Mouse (Mus musculus) ES-CJ7 (cell line): ENCODE measurements at regions not wholly inside any gene's neighbourhood (a gene's known extent, or its start where the extent isn't known, plus 50 kb on each side); places are given as distances from the start of the nearest gene placed in this dataset.

Experiments
- DNase-seq: peaks from one replicate; pipeline ENCODE4 v3.0.0; 2011; ENCODE audit warnings: low read depth, low spot score

DNA sequence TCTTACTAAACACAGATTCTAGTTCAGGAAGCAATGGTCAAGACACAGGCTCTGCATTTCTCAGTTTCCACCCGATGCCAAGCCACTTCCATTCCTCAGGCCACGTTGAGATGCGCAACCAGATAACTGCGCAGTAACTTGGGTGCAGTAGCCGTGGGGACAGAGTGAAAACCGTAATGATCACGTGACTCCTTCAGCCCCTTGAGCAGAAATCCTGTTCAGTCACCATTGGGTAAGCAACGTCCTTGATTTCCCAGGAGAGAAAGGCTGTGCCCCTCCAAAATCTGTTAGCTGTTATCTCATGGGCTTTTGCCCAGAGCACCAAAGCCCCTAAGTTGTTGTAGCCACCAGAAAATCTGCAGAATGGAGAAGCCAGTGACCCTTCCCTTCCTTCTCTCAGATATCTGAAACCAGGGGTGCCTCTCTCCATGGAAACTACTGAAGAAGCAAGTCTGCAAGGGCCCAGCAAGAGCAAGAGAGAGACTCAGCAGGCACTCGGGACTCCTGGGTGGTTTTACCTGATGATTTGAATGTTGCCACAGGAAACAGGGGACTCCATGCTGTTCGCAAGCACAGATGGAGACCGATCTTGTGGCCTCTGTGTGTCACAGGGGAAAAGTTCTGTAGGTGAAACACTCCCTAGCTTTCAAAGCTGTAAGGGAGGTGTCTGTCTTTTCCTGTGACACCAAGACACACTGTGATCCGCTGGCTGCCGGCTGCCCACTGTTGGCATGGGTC is 126.7 kb downstream of the Lmo4 start:
- DNase-seq: no peak

- DNase-seq: no peak
These were observed 135.0 kb downstream of the Lmo4 start for GRCm38 (mm10) chr3:144069979-144070540.

GRCm38 (mm10) chr3:144067016-144067415 is 138.0 kb downstream of the Lmo4 start:
- no peak for DNase-seq

- DNase-seq: no peak
These were observed 146.9 kb downstream of the Lmo4 start for GRCm38 (mm10) chr3:144058106-144058505.

DNA sequence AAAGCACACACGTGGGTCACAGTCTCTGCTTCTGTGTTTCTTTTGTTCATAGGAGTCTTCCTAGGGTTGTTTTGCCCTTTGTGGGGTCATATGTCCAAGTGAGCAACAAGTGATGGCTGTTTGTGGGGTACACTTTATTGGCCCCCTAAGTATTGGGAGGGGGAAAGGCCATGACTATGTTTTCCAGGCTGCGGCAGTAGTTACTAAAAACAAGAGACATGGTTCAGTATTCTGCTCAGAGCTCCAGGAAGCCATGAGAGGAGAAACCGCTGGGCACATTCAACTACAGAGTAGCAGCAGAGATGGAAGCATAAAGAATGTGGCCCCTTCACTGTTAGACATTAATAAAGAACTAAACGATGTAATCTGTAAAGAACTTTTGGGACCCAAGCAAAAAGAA is 154.7 kb downstream of the Lmo4 start:
- DNase-seq: no peak

- no peak for DNase-seq
These were observed 155.8 kb downstream of the Lmo4 start for GRCm38 (mm10) chr3:144049270-144049669.

GRCm38 (mm10) chr3:144044366-144044765 is 160.7 kb downstream of the Lmo4 start:
- DNase-seq: no peak

GRCm38 (mm10) chr3:144041788-144042187 is 163.2 kb downstream of the Lmo4 start:
- DNase-seq: no peak

DNA sequence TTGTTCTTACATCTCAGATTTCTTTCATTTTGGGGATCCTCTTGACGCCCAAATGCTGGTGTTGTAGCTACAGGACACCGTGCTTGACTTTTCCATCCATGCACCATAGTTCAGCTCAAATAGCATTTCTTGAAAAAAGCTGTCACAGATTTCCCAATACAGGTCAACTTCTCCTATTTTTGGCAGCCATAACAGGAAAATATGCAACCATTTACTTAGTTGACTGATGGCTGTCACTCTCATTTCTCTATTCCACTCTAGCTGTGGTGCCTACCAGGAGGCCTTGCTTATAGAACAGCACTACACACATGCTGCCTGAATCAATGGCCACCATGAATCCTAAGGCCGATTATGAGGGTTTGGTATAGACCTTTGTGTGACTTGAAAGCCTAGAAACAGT is 165.5 kb downstream of the Lmo4 start:
- DNase-seq: no peak

DNA sequence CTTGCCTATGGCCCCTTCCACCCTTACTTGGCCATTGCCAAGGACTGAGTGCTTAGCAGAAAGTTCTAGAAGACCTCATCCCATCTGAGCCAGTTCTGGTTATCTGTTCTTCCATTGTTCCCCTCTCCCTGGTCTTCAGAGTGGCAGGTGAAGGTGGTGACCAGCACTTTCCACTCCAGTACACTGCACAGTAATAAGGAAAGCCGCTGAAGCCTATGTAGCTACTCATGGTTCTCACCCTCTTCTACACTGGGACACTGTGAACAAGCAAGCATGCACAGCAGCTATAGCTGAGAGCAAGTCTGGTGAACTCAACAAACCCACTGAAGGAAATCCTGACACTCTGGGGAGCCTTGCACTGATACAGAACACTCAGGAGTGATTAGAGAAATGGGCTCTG is 175.4 kb downstream of the Lmo4 start:
- no peak for DNase-seq

DNA sequence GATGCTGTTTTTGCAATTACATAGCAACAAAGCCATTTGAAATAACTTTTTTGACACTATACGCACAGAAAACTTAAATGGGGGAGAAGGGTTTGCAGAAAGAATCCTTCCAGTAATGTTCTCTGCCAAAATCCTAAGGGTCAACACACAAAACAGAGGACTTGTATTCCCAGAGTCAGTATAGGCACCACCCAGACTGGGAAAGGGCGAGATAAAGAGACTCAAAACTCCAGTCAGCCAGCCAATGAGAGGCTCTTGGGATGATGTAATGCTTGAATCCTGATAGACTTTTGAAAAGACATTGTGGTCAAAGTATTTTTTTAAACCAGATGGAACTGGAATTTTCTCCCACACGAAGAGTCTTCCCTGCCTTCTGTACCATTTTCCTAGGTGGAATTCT is 175.9 kb downstream of the Lmo4 start:
- no peak for DNase-seq

- DNase-seq: no peak
These were observed 177.7 kb downstream of the Lmo4 start for GRCm38 (mm10) chr3:144027134-144027980.

DNA sequence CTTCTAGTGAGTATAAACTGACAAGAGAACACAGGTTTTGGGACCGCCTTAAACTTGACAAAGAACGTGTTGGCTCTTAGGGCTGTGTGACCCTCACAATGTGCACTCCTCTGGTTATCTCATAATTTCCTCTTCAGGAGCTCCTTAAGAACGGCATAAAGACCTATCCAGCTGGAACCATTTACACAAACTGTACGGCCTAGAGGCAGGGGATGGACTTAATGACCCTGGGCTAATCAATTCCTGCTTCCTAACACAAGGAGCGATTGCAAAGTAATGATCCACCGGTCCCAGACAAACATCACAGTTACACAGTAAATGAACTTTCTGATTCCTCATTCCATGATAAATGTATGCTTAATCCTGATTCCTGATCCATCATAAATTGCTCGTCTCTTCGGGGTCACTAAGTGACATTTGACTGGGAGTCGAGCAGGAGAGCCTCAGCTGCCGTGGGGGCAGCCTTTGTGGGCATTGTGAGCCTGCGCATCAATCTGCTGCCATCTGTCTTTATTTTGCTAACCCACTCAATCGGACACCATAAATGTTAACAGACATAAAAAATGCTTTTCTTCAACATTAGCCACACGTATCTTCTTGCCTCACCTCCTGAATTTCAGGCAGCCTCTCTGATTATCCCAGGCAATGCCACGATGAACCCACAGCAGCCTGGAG is 179.4 kb downstream of the Lmo4 start:
- no peak for DNase-seq

- DNase-seq: no peak
These were observed 180.8 kb downstream of the Lmo4 start for GRCm38 (mm10) chr3:144024216-144024615.

DNA sequence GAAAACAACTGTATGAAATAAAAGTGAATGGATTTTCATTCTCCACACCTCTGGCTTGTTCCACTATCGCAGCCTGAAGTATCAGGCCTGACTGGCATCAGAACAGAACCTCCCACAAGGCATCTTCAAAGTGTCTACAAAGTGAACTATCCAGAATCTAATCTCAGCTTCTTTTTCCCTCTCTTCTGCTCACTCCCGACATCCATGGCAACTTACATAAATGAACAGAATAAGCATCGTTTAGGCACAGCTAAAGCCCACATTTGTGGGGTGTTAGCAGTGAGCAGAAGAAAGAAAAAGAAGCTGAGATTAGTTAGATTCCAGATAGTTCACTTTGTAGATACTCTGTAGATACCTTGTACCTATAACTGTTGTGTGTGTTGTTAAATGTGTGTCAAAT is 182.0 kb downstream of the Lmo4 start:
- no peak for DNase-seq

DNA sequence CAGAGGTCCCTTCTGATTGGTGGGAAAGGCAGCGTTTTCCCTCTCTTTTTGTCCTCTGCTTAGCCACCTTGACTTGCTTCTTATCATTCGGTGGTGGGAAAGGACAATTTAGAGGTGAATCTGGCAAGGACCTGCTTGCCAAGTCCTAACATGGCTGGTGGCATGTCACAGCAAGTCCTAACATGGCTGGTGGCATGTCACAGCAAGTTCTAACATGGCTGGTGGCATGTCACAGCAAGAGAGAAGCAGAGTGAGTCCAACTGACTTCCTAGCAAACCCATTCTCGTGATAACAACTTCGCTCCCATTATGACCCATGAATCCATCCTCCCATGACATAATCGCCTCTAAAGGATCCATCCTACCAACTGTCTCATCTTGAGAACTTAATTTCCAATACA is 183.1 kb downstream of the Lmo4 start:
- no peak for DNase-seq

GRCm38 (mm10) chr3:144020189-144020940 is 184.7 kb downstream of the Lmo4 start:
- DNase-seq: no peak

DNA sequence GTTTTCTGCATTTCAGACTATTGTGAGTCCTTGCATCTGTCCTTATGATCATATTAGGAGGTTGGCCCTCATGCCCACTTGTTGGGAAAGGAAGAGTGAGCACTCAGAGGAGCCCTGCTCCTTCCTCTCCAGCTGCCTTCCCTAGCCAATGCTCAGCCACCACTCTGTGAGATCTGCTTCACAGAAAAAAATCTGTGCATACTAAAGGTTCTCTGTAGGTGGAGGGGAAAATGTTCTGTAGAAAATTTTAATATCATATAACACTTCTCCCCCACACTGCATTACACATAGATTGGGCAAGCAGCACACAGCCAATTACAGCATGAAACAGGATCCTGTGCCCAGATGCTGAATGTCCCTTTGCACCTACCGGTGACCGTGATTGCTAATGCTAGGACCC is 185.7 kb downstream of the Lmo4 start:
- no peak for DNase-seq

DNA sequence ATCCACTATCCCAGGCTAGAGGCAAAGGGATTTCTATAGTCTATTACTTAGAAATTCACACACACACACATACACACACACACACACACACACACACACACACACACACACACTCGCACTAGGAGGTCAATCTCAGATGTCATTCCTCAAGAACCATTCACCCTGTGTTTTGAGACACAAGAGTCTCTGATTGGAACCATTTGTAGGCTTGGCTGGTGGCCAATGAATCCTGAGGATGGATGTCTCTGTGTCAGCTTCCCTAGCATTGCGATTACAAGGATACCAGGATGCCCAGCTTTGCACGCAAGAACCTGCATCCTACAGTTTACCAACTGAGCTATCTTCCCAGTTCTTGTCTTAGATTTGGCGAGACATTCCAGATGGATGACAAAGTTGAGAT is 186.5 kb downstream of the Lmo4 start:
- DNase-seq: no peak

- no peak for DNase-seq
These were observed 189.8 kb downstream of the Lmo4 start for GRCm38 (mm10) chr3:144015236-144015635.

GRCm38 (mm10) chr3:144013481-144014125 is 191.4 kb downstream of the Lmo4 start:
- no peak for DNase-seq
